Mouse (Mus musculus) splenic B cell, adult 2 months (primary cell): ENCODE results near the gene Tln1.
"Not testable (repeated sequence)": the region's sequence is repeated elsewhere in the genome, so short reads cannot be mapped to it uniquely, and the experiment has no call there.

Source experiments
- DNase-seq: peaks from one replicate; pipeline ENCODE4 v3.0.0-alpha.2; 2011; ENCODE audit warnings: low read depth, low spot score
- H3K27me3 ChIP-seq: 2 replicates; pipeline ENCODE4 v1.6.1; 2012; ENCODE audit warnings: mild to moderate bottlenecking, low read length, moderate library complexity, mixed read lengths; ENCODE audit not compliant: control insufficient read depth, poor library complexity, insufficient read depth, severe bottlenecking
- H3K36me3 ChIP-seq: 2 replicates; pipeline ENCODE4 v1.6.1; 2012; ENCODE audit warnings: mild to moderate bottlenecking, low read length, moderate library complexity, mixed read lengths; ENCODE audit not compliant: control insufficient read depth, poor library complexity, insufficient read depth, severe bottlenecking

The Tln1 gene

DNA sequence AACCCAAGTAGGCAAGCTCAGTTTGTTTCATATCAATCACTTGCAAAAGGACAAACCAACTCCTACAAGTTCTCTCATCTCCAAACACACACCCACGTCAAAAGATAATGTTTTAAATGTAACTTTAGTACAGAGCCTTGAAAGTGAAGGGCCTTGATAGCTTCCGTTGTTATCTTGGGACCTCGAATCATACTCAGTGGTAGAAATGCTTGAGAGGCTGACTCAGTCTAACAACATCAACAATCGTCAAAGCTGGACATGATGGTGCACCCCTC lies 1.0 kb upstream of the Tln1 start:
- Histone ChIP-seq H3K27me3 (no peaks in the 10 kb centered on the region), H3K36me3 (peaks cover 11% of the 10 kb centered on the region)
- DNase-seq = no peak

DNA sequence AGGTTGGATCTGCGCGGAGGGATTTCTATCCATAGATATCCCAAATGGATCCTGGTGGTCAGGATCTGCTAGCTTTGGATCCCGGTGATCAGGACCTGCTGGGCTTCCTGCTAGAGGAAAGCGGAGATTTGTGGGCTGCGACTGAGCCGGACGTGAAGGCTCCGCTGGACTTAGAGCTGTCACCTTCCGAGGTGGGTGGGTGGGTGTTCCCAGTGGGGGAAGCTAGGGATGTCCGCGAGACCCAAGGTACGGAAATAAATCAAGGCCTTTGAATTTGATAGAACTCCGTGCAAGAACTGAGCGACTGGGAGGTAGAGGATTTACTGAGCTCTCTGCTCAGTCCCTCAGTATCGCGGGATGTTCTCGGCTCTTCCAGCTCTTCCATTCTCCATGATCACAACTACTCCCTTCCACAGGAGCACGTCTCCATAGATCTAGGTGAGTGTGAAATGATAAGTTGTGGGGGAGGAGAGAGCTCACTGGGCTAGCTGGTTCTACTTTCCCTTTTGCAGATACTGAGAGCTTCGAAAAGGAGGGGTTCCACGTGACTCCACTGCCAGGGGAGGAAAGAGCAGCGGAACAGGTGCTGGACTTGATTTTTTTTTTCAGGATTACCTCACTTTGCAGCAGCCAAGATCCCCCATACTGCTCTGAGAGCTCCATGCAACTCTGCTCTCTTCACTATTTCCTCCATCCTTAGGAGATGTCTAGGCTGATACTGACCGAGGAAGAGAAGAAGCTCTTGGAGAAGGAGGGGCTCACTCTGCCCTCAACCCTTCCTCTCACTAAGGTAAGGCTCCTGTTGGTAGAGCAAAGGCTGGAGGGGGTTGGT lies 494 bp upstream of the Tln1 start:
- Histone ChIP-seq H3K27me3 (no peaks in the 10 kb centered on the region), H3K36me3 (peaks cover 11% of the 10 kb centered on the region)
- peak; percentile 43 for DNase-seq

GRCm38 (mm10) chr4:43561436-43561996 lies 975 bp downstream of the Tln1 start:
- Histone ChIP-seq H3K27me3 (no peaks in the 10 kb centered on the region), H3K36me3 (peaks cover 4% of the 10 kb centered on the region)
- DNase-seq = no peak

GRCm38 (mm10) chr4:43560976-43561375 lies 1.5 kb downstream of the Tln1 start:
- H3K36me3 ChIP-seq = peaks cover 8% of the 10 kb centered on the region
- no peaks in the 10 kb centered on the region for H3K27me3 ChIP-seq
- DNase-seq = peak; percentile 8

DNA sequence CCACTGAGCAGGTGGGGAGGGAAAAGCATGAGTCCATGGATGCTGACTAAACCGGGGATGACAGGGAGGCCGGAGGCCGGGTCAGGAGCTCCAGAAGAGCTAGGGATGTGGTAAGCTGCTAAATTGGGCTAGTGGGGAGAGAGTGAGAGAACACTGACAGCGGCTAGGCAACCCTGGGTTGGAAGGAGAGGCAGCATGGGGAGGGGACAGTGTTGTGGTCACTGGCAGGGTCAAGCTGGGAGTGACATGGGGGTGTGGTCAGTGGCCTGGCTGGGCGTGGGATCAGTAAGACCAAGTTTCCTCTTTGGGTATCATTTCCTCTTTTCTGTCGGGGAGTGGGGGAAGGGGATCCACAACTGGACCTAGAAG lies 2.3 kb downstream of the Tln1 start:
- Histone ChIP-seq H3K36me3 (peaks cover 5% of the 10 kb centered on the region), H3K27me3 (no peaks in the 10 kb centered on the region)
- peak; percentile 48 for DNase-seq

GRCm38 (mm10) chr4:43559519-43560242 lies 2.8 kb downstream of the Tln1 start:
- H3K36me3 ChIP-seq = peaks cover 8% of the 10 kb centered on the region
- peak; percentile 25 for DNase-seq
- no peaks in the 10 kb centered on the region for H3K27me3 ChIP-seq

GRCm38 (mm10) chr4:43558631-43559356 lies 3.7 kb downstream of the Tln1 start:
- peak; percentile 54 for DNase-seq
- Histone ChIP-seq H3K36me3 (peaks cover 8% of the 10 kb centered on the region), H3K27me3 (no peaks in the 10 kb centered on the region)

DNA sequence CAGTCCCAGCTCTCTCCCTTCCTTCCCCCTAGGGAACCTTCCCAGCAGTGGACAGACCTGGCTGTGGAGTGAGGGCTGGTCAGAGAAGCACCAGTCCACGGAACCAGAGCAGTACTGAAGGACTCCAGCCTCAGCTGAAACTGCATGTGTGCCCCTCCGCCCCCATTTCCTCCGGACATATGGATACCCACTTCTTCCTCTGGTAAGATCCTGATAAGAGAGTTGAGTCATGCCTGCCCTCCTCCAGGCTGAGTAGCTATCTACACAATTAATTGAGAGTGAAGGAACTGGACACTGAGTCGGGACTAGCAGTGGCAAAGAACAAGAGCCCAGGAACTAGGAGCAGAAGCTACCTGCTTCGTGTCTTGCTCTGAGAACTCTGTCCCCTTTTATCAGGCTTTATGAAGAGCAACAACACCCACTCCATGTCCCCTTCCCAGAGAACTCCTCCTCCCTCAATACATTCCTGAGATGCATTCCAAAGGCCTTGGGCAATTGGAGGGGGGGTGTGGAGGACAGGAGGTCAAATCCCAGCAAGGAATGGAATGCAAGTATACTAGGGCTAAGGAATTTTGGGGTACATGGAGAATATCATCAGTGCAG lies 4.4 kb downstream of the Tln1 start:
- no peaks in the 10 kb centered on the region for H3K27me3 ChIP-seq
- DNase-seq = no peak
- H3K36me3 ChIP-seq = peaks cover 14% of the 10 kb centered on the region

GRCm38 (mm10) chr4:43555926-43556325 lies 6.6 kb downstream of the Tln1 start:
- Histone ChIP-seq H3K36me3 (peaks cover 22% of the 10 kb centered on the region), H3K27me3 (no peaks in the 10 kb centered on the region)
- DNase-seq = no peak

GRCm38 (mm10) chr4:43553891-43554290 lies 8.6 kb downstream of the Tln1 start:
- Histone ChIP-seq H3K27me3 (no peaks in the 10 kb centered on the region), H3K36me3 (peaks cover 30% of the 10 kb centered on the region)
- DNase-seq = no peak

DNA sequence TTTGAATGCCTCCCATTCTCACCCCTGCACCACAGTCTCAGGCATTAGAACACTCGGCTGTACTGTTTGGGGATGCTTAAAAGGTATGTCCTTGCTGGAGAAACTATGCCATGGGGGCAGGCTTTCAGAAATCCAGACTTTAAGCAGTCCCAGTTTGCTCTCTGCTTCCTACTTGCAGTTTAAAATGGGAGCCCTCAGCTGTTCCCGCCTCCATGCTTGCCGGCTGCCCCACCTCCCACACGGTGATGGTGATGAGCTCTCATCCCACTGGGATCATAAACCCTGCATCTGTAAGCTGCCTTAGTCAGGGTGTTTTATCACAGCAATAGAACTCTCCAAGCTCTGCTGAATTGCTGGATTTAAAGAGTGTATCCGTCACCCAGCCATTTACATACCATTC lies 10.1 kb downstream of the Tln1 start:
- no peak for DNase-seq
- Histone ChIP-seq H3K27me3 (no peaks in the 10 kb centered on the region), H3K36me3 (peaks cover 35% of the 10 kb centered on the region)

GRCm38 (mm10) chr4:43551854-43552253 lies 10.6 kb downstream of the Tln1 start:
- not testable (repeated sequence) for DNase-seq, H3K27me3 ChIP-seq
- peaks cover 41% of the 10 kb centered on the region for H3K36me3 ChIP-seq

GRCm38 (mm10) chr4:43549055-43549454 lies 13.4 kb downstream of the Tln1 start:
- no peaks in the 10 kb centered on the region for H3K27me3 ChIP-seq
- no peak for DNase-seq
- H3K36me3 ChIP-seq = peaks cover 41% of the 10 kb centered on the region

GRCm38 (mm10) chr4:43547160-43547559 lies 15.3 kb downstream of the Tln1 start:
- no peaks in the 10 kb centered on the region for H3K27me3 ChIP-seq
- DNase-seq = no peak

More at GRCm38 (mm10) chr4:43547160-43547559, 15.3 kb downstream of the Tln1 start:
- peaks cover 38% of the 10 kb centered on the region for H3K36me3 ChIP-seq
